Mouse (Mus musculus) cerebellum, adult 11 months (tissue): ENCODE data around the gene Ciapin1.

Source experiments
- DNase-seq: peaks from one replicate; pipeline ENCODE4 v3.0.0; 2022

Gene Ciapin1

GRCm38 (mm10) chr8:94778036-94778435, 60.1 kb downstream of the Ciapin1 start:
- DNase-seq, result no peak

DNA sequence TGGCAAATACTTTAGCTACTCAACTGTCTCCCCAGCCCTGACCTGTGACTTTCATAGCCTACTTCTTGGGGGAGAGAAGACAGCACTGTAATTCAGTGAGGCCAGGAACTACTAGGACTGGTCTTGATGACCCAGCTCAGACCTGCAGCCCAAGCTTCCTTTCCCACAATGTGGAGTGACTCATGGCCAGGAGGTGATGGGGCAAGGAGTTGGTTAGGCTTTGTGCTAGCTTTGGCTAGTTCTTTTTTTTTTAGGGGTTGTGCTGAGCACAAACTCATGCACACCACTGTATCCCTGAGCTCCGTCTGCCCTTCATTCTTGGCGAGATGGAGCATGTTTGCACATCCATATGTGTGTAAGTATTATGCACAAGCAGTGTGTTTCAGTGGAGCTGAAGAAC, 61.8 kb downstream of the Ciapin1 start:
- no peak for DNase-seq

DNA sequence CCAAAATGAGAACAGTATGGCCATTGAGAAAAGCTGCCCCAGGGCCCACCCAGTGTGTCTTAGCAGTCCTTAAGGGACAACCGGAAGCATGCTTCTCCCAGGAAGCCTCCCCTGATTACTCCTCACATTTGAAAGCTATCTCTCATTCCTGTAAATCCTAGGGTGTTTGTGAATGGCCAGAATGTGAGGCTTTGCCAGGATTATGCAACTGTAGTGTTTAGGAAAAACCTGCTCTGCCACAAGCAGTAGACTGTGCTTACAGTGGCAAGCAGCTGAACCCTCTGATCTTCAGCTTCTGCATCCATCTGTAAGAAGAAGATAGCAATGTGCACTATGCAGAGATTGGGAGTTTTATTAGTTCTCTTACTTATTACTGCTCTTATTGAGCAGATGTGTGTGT, 63.6 kb downstream of the Ciapin1 start:
- DNase-seq, result no peak

- DNase-seq, result peak; percentile 24
Observed at GRCm38 (mm10) chr8:94773700-94774171, 64.4 kb downstream of the Ciapin1 start.

GRCm38 (mm10) chr8:94773048-94773447, 65.1 kb downstream of the Ciapin1 start:
- DNase-seq, result no peak

DNA sequence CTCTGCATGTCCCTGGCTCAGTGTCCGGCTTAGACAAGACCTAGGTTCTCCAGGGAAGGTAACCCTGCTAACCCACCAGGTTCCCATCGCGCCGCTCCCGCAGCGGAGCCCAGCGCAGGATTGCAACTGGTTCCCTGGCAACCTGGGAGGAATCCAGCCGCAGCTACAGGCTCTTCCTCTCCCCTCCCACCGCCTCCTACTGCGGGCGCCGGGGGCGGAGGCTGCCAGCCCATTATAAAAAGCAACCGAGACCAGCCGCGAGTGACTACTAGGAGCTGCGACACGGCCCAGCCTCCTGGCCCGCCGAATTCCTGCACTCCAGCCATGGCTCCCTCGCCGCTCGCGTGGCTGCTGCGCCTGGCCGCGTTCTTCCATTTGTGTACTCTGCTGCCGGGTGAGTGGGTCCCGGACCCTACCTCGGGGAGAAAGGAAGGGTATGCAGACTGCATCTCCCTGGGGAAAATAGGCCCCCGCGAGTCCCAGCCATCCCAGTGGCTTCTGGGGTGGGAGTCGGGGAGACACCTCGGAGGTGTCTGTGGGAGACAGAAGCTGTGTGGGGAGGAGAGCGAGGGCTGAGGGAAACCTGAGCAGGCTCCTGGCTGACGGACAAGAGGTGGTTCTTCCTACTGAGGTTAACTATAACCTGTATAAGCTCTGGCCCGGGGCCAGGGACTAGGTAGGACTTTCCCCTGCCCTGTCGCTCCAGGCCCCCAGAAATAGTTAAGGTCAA, 66.1 kb downstream of the Ciapin1 start, which contains the start of gene Cx3cl1:
Gene Cx3cl1, plus strand, starts transcription at position 69 of the 730 bp plus-strand sequence.
- DNase-seq, result peak; percentile 76

DNA sequence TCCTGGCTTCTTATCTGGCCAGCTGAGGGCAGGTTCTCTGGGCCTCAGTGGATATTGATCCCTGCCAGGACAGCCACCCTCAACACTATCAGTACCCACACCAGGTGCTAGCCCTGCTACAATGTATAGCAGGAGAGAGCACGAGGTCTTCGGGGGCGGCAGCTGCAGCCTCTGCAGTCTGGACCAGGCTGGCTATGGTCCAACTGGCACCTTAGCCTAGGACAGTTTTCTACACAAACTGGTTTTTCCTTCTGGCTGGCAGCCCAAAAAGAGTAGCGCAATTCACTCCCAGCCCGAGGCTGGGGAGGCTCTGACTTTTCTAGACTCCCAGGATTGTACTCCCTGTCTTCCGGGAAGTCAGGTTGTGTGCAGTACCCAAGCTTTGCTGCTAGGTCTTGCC, 67.2 kb downstream of the Ciapin1 start:
- peak; percentile 31 for DNase-seq
